Mouse (Mus musculus) WW6 (cell line): ENCODE results near the gene Ing2.

Experiments
- DNase-seq: peaks from one replicate; pipeline ENCODE4 v3.0.0-alpha.2; 2013; ENCODE audit warnings: low read depth, low spot score

The Ing2 gene

GRCm38 (mm10) chr8:47675786-47676185 is 430 bp upstream of the Ing2 start:
- DNase-seq: no peak

GRCm38 (mm10) chr8:47674140-47674776 is 1.1 kb downstream of the Ing2 start:
- DNase-seq: no peak

- DNase-seq: peak; percentile 61
These were observed 1.8 kb downstream of the Ing2 start for GRCm38 (mm10) chr8:47673317-47674139.

GRCm38 (mm10) chr8:47664231-47664785 is 11.0 kb downstream of the Ing2 start:
- DNase-seq: no peak

GRCm38 (mm10) chr8:47663201-47663600 is 12.2 kb downstream of the Ing2 start:
- no peak for DNase-seq

GRCm38 (mm10) chr8:47662716-47663115 is 12.6 kb downstream of the Ing2 start:
- no peak for DNase-seq

- no peak for DNase-seq
These were observed 15.0 kb downstream of the Ing2 start for GRCm38 (mm10) chr8:47660394-47660793.

- no peak for DNase-seq
These were observed 15.9 kb downstream of the Ing2 start for GRCm38 (mm10) chr8:47659463-47659862.

GRCm38 (mm10) chr8:47654406-47654805 is 20.9 kb downstream of the Ing2 start:
- DNase-seq: no peak

GRCm38 (mm10) chr8:47652737-47653076 is 22.6 kb downstream of the Ing2 start:
- DNase-seq: no peak

GRCm38 (mm10) chr8:47651913-47652736 is 23.2 kb downstream of the Ing2 start:
- no peak for DNase-seq

GRCm38 (mm10) chr8:47650853-47651252 is 24.5 kb downstream of the Ing2 start:
- no peak for DNase-seq

GRCm38 (mm10) chr8:47649551-47649950 is 25.8 kb downstream of the Ing2 start:
- DNase-seq: no peak

GRCm38 (mm10) chr8:47642514-47643064 is 32.8 kb downstream of the Ing2 start:
- DNase-seq: no peak

GRCm38 (mm10) chr8:47637152-47637551 is 38.2 kb downstream of the Ing2 start:
- no peak for DNase-seq

GRCm38 (mm10) chr8:47636032-47636431 is 39.3 kb downstream of the Ing2 start:
- no peak for DNase-seq

- no peak for DNase-seq
These were observed 40.5 kb downstream of the Ing2 start for GRCm38 (mm10) chr8:47634791-47635341.

GRCm38 (mm10) chr8:47621144-47621543 is 54.2 kb downstream of the Ing2 start:
- DNase-seq: no peak
